Mouse (Mus musculus) gastrocnemius, postnatal 10 days (tissue): ENCODE data around the gene Sowahb. TPM values are rescaled to one million over a fixed set of nuclear protein-coding genes. Genes with fewer than 3 reads are reported as not detected.
"Not testable (repeated sequence)": the region's sequence is repeated elsewhere in the genome, so short reads cannot be mapped to it uniquely, and the experiment has no call there.

ENCODE experiments used
- DNase-seq: peaks from one replicate; pipeline ENCODE4 v3.0.0; 2021; ENCODE audit warnings: mixed read lengths
- total RNA-seq, 2 experiments: library from RNA; stranded (reverse); gene quantifications; 2 replicates each; pipeline ENCODE4 v1.2.3; 2021

The Sowahb gene
- total RNA-seq, 2 experiments from 2014 or later: 0.07 TPM; not detected in 1

DNA sequence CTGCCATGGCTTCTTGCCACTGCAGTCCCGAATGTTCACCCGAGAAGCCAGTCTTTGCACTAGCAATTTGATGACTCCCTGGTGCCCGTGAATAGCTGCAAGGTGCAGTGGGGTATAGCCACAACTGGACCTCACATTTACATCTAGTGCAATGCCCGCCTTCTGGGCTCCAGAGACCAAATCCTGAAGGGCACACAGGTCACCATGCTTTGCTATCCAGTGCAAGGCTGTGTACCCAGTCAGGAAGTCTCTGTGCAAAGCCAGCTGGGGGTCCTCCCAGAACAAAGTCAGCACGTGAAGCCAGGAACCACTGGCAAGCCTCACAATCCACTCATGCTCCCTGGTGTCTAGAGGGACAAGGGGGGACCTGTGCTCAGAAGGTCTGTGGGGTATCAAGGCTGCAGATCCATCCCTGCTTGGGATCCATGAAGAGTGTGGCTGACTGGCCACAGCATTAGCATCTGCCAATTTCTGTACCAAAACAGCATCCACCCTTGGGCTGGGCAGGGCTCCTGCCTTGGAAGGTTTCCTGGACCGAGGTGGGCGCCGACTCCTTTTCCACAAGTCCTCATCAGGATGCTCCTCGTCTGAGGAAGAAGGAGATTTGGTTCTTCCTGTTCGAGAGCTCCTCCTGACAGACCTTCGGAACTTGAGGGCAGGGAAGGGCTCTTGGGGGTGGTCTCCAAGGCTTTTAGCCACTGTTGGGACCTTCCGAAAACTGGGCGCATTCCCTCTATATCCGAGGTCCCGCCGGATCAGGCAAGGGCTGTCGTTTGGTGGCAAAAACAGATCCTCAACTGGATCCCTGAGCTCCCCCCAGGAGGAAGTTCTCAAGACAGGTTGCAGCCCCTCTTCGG lies 1.8 kb downstream of the Sowahb start:
- DNase-seq: no peak

DNA sequence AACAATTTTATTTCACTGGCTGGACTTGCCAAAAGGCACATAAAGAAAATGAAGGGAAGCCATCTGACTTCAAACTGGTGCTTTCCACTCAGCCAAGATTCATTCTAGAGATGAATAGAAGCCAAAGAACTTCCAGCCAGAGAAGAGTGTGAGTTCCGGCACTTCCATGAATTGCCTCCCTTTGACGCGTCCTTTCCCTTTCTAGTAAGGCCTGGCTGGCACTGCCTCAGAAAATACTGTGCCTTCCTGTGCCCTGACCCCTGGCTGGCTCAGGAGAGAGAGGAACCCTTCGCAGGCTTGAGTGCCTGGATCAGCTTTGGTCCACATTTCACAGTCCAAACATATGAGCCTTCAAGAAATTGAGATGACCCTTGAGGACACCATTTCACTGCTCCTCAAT lies 2.8 kb downstream of the Sowahb start:
- no peak for DNase-seq

DNA sequence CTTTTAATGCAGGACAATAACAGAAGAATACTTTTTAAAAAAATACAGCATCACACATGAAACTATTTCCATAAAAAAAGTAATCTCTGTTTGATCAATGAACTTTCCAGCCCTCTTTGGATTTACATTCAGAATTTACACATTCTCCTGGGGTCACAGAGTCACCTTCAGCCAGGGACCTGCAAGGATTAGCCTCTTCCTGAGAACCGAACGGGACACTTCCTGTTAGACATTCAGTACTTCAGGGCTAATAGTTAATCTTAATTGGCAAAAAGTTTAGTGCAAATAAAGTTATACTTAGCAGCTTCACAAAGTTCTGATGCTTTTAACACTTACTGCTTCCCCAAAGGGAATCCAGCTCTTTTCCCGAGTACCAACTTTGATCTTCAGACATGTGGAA lies 3.5 kb downstream of the Sowahb start:
- no peak for DNase-seq

DNA sequence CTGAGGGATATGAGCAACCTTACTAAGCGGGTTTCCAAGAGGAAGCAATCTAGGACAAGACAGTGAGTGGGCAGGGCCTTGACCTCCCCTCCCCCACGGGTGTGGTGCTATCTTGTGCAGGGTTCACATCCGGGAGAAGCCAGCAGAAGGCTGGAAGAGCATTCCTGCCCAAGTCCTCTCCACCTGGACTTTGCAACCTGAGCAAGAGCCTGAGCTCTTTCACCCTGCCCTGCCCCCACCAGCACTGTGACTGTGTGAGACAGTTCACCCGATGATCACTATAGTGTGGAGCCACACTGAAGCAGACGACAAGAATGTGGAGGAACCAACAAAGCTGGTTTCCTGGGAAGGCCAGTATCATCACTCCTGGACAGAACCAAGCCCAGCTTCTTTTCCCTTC lies 4.7 kb downstream of the Sowahb start:
- no peak for DNase-seq

DNA sequence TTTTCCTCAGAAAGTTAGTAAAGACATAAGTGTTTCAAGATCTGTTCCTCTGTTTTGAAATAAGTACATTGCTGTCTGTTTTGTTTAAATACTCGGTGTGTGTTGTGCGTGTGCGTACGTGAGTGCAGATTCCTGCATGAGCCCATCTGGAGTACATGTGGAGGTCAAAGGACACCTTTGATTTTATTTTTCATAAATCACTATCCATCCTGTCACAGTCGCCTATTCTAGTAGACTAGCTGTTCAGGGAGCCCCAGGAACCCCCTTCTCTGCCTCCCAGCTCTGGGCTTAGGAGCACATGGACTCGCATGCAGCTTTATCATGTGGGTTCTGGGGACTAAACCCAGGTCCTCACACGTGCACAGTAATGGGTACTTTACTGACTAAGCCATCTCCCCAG lies 8.6 kb downstream of the Sowahb start:
- DNase-seq: no peak

DNA sequence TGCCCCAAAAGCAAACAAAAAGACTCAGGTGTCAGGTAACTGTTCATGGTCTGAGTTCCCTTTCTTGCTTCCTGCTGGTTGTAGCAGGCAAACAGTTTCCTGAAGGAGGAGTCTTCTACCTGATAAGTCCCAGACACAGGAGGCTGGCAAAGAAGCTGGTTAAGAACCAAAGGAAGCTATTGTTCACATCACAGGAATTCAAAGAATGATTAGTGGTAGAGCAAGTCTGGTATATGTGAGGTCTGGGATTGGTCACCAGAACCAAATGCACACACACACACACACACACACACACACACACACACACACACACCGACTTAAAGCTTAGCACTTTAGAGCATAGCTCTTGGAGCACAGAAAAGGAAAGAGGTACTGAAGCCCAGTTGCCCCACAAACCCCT lies 9.5 kb downstream of the Sowahb start:
- DNase-seq: no peak

DNA sequence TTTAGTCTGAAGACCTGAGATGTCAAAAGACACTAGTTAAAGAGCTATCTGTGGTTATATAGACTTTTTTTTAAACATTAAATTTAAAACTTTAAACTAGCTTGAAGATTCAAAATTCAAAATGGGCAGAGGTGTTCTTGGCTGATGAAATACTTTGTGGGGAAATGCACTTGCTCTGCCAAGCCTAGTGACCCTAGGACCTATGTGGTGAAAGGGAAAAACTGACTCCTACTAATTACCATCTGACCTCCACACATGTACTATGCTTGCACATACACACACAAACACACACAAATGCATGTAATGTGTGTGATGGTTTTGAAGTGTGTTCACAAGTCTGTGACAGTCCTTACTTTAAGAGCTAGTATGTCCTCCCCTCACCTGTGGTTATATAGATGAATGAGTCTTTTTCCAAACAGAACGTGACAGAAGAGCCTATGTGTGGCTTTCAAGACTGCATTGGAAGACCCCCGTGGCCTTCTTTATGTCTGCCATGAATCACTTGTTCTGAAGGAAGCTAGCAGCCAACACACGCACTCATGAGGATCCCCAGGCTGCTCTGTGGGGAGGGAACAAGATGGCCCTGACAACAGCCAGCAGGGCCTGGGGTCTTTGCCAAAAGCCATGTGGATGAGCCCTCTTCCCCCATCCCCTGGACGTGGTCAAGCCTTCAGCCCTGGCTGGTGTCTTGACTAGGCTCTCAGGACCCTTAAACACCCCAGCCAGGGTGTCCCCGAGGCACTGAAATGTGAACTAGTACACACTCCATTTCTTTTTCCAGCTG lies 11.5 kb downstream of the Sowahb start:
- DNase-seq: no peak

DNA sequence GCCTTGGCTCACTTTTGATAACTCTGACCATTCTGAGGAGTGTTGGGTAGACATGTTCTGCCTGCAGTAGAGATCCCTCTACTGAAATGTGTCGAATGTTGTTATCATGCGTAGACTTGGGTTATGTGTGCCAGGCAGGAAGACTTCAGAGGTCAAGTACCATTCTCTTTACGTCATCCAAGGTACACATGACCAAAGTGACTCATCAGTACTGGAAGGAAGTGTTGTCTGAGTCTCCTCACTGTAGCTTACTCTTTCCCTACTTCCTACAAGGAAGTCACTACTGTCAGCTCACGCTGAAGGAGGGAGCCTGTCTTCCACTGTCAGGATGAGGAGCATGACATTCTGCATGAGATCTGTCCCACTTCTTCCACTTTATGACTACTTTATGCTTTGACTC lies 12.2 kb downstream of the Sowahb start:
- no peak for DNase-seq

DNA sequence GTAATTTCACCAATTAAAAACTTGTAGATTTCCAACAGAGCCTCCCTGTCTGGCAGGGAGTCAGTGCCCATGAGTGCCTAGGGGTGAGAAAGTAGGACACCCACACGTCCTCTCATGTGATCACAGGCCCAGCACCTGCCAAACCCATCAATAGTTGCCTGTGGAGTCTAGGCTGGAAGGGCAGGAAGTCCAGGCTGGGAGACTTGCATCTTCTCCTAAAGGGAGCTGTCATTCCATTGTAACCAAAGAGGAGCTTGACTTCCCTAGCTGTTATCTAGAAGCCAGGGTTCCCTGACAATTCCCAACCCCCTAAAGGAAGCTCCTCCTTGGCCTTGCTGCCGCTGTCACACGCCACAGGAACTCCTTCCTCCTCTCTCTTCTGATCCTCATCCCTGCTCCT lies 14.0 kb downstream of the Sowahb start:
- DNase-seq: no peak

DNA sequence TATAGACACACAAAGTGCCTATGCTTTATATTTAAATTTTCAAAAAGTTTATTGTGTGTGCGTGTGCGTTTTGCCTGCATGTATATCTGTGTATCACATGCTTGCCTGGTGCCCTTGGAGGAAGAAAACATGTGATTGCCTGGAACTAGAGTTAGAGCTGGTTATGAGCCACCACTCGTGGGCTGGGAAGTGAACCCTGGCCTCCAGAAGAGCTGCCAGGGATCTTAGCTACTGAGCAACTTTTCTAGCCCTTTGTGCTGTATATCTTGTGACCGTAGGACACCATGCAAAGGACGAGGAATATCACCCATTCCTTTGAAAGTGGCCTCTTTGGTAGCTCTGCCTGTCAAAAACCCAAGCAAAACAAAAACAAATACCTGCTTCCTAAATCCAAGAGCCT lies 14.4 kb downstream of the Sowahb start:
- DNase-seq: no peak

DNA sequence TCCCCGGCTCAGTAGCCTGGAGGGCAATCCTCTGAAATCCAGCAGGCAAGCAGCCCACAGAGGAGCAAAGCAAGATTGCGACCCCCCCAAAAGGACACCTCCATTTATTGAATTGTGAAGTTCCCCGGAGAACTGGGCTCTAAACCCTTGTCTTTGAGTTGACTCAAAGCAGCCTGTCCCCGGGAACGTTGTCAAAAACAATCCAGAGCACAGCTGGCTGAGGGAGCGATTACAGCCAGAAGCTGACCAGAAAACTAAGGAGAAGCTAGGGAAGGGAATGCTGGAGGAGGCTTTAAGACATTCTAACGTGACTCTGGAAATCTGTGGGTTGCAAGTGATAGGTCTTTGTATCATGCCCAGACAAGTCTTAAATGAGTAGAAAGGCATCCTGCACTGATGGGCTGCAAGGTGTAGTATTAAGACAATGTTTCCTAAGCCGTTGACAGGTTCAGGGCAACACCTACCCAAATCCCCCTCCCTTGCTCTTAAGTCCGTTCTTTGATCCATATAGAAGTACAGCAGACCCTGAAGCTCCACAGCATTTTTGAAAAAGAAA lies 17.6 kb downstream of the Sowahb start:
- DNase-seq: peak; percentile 22

DNA sequence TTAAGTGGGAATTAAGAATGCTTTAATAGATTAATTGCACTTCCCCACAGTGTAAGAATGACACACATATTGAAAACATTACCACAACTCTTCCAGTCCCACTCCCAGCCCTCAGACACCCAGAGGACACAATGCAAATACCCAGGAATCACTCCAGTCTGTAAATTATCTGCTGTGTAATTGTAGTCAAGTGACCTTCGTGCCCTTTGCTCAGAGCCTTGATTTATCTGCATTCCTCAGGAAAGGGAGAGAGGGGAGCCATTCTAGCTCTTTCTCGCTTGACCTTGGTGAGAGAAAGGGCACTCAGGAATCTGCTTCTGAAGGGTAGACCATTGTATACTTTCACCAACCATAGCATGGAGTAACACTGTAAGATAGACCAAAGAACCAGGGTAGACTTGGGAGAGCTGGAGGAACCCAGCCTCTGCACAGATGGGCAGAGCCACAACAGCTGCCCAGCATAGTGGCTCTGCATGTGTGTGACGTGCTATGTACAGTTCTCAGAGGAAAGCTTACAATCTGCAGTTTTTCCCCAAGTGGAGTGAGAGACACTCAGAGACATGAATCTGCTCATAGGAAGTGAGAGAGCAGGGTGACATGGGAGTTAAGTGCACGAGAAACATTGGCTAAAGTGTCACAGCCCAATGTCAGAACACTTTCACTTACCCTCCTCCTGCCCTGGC lies 18.2 kb downstream of the Sowahb start:
- no peak for DNase-seq

DNA sequence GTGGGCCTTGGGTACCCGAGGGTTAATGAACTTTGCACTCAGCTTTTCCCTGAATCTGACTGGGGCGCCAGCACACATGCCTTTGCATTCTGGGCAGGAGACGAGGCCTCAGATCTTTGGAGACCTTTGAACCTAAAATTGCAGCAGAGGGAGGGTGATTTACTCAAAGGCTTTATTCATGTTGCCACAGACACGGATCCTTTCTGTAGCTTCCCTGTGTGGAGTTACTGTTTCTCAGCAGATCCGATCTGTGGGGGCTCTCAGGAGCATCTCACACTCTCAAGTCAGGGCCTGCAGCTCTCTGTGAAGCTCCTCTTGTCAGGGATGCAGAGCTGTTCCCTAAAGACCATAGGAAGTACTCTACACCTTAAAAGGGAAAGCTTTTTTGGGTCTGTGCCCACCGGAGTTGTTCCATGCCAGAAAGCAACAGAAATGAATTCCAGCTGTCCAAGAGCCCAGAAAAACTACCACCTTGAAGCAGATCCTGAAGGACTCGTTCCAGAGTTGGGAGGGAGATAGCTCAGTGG lies 20.0 kb downstream of the Sowahb start:
- DNase-seq: peak; percentile 65

DNA sequence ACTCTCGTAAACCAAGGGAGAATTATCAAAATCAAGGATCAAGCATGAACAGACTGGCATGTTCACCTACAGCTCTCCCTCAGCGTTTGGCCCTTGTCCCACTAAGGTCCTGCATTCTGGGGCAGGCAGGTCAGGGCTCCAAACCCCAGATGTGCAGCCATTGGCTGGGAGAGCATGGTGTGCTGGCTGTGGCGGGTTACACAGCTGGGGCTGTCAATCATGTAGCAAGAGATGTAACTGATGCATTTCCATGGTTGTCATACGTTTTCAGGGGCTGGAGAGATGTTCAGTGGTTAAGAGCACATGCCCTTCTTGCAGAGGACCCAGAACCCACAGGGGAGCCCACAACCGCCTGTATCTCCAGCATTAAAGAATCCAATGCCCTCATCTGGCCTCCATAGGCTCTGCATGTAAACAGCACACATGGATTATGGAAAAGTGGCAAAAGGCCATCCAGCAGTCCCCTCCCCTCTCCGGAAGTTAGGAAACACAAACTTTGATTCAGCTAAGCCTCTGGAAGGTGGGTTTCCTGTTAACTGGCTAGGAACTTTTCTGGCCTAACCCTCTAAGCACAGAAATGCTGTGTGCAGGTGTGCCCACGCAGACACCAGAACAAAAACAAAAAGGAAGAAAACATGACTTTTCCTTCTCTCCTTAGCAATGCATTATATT lies 22.6 kb downstream of the Sowahb start:
- peak; percentile 27 for DNase-seq

DNA sequence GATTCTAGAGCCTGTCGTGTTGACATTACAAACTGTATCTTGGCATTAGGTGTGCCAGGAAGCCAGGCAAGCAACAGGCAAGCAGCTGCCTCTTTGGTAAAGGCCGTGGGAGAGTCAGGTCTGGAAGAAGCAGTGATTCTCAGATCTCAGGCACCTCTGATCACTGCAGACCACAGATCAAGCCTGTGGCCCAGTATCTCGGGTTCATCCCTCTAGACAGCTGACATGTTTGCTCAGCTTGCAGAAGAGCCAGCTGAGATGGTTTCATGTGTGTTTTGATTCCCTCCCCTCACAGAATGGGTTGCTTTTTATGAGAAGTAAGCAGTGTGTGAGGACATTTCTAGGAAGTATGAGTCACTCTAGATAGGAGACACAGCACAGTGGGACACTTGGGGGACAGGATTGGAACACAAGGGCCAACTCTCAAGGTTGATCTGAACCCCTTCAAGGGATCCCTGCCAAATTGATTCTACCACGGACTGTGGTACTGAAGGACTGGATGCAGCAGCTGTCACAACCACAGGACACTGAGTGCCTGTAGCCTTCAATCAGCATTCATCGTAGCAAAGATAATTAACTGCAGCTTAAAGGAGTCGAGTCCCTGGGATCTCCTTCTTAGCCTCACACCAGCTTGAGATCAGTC lies 24.7 kb downstream of the Sowahb start:
- no peak for DNase-seq

DNA sequence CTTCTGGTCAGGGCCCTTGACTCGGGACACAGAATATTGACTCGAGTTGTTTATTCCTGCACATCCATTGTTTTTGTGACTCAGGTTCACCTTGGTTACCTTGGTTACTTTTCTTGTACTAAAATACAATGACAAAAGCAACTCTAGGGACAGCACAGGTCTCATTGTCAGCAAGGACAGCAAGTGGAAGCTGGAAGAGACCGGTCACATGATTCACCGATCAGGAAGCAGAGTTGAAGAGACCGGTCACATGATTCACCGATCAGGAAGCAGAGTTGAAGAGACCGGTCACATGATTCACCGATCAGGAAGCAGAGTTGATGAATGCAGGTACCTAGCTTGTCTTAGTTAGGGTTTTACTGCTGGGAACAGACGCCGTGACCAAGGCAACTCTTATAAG lies 25.6 kb downstream of the Sowahb start:
- not testable (repeated sequence) for DNase-seq

DNA sequence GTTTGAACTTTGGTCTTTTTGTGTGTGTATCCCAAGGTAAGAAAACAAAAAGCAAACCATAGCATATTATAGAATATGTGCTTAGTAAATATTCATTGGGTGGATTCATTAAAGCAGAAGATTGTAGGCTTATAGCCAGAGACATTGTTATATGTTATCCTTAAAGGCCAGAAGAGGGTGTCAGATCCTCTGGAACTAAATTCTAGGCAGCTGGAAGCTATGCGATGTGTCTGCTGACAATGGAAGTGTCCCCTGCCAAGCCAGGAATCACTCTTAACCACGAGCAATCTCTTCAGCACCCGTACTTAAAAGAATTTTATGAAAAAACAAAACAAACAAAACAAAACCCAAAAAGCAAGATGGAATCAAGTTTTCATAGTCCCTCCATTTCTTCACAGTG lies 27.1 kb downstream of the Sowahb start:
- no peak for DNase-seq

DNA sequence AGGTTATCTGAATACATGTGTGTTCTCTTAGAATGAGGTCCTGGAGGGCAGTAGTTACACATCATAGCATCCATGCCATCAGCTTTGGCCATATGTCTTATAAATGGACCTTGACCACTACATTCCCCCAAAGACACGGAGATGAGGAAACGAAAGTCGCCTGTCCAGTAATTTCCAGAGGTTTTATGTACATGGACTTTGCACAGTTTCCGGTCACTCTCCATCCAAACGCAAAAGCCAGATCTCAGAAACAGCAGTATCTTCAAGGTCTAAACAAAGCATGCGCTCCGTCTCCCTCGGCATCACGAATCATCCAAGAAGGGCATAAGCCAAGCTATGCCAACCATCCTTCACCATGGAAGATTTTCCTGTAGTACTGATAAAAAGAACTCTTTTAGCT lies 36.6 kb downstream of the Sowahb start:
- DNase-seq: no peak

DNA sequence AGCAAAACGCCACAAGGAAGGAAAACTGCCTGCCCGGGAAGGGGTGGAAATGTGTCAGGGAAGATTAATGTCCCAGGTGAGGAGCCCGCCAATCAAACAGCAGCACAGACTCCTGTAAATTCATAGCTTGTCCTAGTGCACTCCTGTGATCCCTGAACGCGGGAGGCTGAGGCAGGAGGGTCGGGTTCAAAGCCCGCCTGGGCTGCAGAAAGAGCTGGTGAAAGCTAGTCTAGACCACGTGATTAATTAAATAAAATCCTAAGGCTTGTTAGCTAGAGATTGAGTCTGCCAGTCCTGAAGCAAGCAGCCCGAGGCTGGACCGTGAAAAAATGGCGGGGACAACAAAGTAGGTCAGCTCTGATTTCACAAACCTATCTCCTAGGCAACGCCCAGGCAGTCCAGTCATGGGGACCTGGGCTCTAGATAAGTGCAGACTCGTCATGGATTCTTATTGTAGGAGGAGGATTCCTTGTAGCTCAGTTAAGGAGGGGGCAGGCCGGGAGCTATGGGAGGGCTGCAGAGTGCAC lies 38.9 kb downstream of the Sowahb start:
- DNase-seq: no peak

DNA sequence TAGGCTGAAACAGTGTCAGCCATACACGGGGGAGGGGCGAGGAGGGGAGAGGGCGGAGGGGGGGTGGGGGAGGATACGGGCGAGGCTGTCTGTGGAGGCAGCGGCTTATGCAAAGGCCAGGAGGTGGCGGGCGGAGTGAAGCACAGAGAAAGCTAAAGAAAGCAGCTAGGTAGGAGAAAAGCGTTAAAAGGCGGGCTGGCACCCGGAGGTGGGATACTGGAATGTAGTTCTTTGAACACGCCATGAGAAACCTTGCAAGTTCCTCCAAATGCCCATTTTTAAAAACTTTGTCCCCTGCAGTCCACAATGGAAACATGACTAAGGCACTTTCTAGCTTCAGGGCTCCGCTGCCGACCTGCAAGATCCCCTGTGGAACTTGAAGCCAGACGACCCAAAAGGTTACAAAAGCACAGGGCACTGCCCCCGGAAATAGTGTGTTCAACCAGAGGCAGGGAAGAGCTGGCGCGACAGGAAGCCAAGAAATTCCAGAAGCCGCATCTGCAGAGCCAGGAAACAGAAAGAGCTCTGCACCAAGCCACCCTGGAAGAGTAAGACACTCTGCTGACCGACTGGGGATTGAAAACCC lies 39.5 kb downstream of the Sowahb start:
- peak; percentile 30 for DNase-seq

DNA sequence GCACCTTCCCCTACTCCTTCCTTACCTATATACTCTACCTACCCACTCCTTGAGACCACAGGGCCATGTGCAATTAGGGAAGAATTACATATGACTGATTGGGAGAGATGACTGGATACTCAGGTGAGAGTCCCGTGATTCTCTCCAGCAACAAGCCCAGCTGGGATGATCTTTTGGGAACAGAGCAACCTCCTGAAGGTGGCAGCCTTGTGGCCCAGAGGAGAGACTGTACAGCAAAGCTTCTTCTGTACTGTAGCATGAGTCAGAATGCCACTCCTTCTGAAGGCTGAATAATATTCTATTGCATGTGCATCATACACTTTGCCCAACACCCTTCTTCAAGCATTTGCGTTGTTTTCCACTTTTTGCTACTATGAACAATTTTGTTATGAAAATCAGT lies 42.2 kb downstream of the Sowahb start:
- DNase-seq: no peak
